Mouse (Mus musculus): ENCODE measurements around the gene Cdh23.

- no peak for TF ChIP-seq POLR2A (IDR thresholded peaks at IDR 0.05; ENCODE audit: insufficient read length, low read depth)
- TF ChIP-seq MYOG (IDR thresholded peaks at IDR 0.05; ENCODE audit: control insufficient read depth in 1 of 3, insufficient read depth in 1 of 3, insufficient read length in 2 of 3, low read depth in 2 of 3), result no peak
- no peak for TF ChIP-seq E2F4 (IDR thresholded peaks at IDR 0.05; ENCODE audit: insufficient read depth)
- no peak for TF ChIP-seq USF1 (IDR thresholded peaks at IDR 0.05; ENCODE audit: low read depth)
- TF ChIP-seq CEBPB (IDR thresholded peaks at IDR 0.05; ENCODE audit: insufficient read depth, poor library complexity, severe bottlenecking), result no peak
- no peak for TF ChIP-seq TCF3 (IDR thresholded peaks at IDR 0.05; ENCODE audit: insufficient read length, low read depth)
- TF ChIP-seq REST (IDR thresholded peaks at IDR 0.05; ENCODE audit: insufficient read depth, insufficient read length), result no peak
- no peak for TF ChIP-seq TCF12 (IDR thresholded peaks at IDR 0.05; ENCODE audit: insufficient read depth, poor library complexity, severe bottlenecking)
- TF ChIP-seq MAX (IDR thresholded peaks at IDR 0.05; ENCODE audit: low read depth), result no peak
Measured at GRCm38 (mm10) chr10:60278006-60278399, 418.3 kb downstream of the Cdh23 start.

Measured in myocyte (in vitro differentiated cells).